In genomic region chr2:130525480-130525879, GRCm38 (mm10) we compare ENCODE assay signal across 3 mouse cellular contexts.
TF ChIP-seq lines count a peak whose summit lies in the region.

No protein-coding gene starts in this region.

TF ChIP-seq in CH12.LX, 34 proteins besides CTCF, POLR2A, EP300 and RAD21:
- TF ChIP-seq ZNF384 (IDR thresholded peaks at IDR 0.05; ENCODE audit: low read depth, low read length), result peak; percentile 18; the same call in 1 of the 2 replicates

TF ChIP-seq in ES-E14, 5 proteins besides CTCF, POLR2A, EP300 and RAD21:
- peak; percentile 70; the same call in 1 of the 2 replicates for TF ChIP-seq ZNF384 (IDR thresholded peaks at IDR 0.05; ENCODE audit: low read depth, low read length)

TF ChIP-seq in MEL, 35 proteins besides CTCF, POLR2A, EP300 and RAD21:
- 0 out of 2 replicates have a peak, but pooled peaks have one; percentile 31 for TF ChIP-seq ZNF384 (IDR thresholded peaks at IDR 0.05; ENCODE audit: low read depth, low read length)
